In genomic region chr5:103732581-103732980, GRCm38 (mm10) we compare ENCODE assay signal across 25 mouse cellular contexts. TPM values are rescaled to one million over a fixed set of nuclear protein-coding genes. Genes with fewer than 3 reads are reported as not detected.
A peak's percentile ranks its signal among the peaks of the same experiment; 100 is the strongest.
DNase-seq lines count a peak whose midpoint lies in the region; ATAC-seq and TF ChIP-seq lines count a peak whose summit lies in the region.
"Had no signal": no experiment of that assay in that cellular context is flagged by ENCODE, and none has a peak within 500 bp of the region (broad histone marks: within the 10 kb centered on the region; RNA-seq: fewer than 3 reads in every experiment).

No protein-coding gene starts in this region.

- peak; percentile 52 to 62 for DNase-seq in B cell, adult 2 months
- no peak for DNase-seq in kidney, postnatal 14 days
- no peak for DNase-seq in natural killer cell, adult 2 months (ENCODE audit: low spot score in 2 of 2)
- DNase-seq: adrenal gland, postnatal 10 days; cerebellum, adult 8-10 months; heart, adult 18-20 months; heart, postnatal 14 days; kidney, adult 8-10 months; kidney, postnatal 10 days; midbrain, embryonic 14.5 days; right cerebral cortex, adult 18-20 months; right cerebral cortex, postnatal 4 days; thymus, postnatal 25 days had no signal

- H3K4me1 ChIP-seq in E14TG2a.4 (replicated peaks; ENCODE audit: low read depth, low read length) = peaks cover 94% of the 10 kb centered on the region
- H3K4me1 ChIP-seq in midbrain, embryonic 16.5 days (ENCODE audit: control insufficient read depth, insufficient read depth, low read length) = no peaks in the 10 kb centered on the region
- H3K4me1 ChIP-seq: forebrain, embryonic 15.5 days had no signal

- no peak overlapping the region for H3K4me2 ChIP-seq in midbrain, embryonic 16.5 days (ENCODE audit: low read length)
- H3K4me2 ChIP-seq: embryonic facial prominence, embryonic 15.5 days; forebrain, embryonic 15.5 days; heart, embryonic 12.5 days; hindbrain, embryonic 14.5 days had no signal

- H3K4me3 ChIP-seq in E14TG2a.4 (replicated peaks; ENCODE audit: low read length) = peak overlapping the region; percentile 17; the same call in 1 of the 2 replicates
- H3K4me3 ChIP-seq in midbrain, embryonic 16.5 days (ENCODE audit: low read depth, low read length) = no peak overlapping the region
- H3K4me3 ChIP-seq: embryonic facial prominence, embryonic 15.5 days; forebrain, embryonic 15.5 days; heart, embryonic 12.5 days; myocyte had no signal

- H3K9ac ChIP-seq in midbrain, embryonic 16.5 days (ENCODE audit: low read depth, low read length) = no peak overlapping the region
- H3K9ac ChIP-seq: embryonic facial prominence, embryonic 15.5 days; forebrain, embryonic 15.5 days; heart, embryonic 12.5 days; hindbrain, embryonic 14.5 days had no signal

- whole genome bisulfite sequencing in midbrain, embryonic 16.5 days = 92% methylated on average over 4 of the region's 4 CpGs

- ATAC-seq in common myeloid progenitor, adult 5-6 weeks (replicated peaks; ENCODE audit: low read depth, poor library complexity, severe bottlenecking) = peak; percentile 64
- ATAC-seq in monocyte, adult 5-6 weeks (replicated peaks; ENCODE audit: insufficient number of reproducible peaks, low FRiP score, low TSS enrichment, poor library complexity, severe bottlenecking) = peak; percentile 80
- ATAC-seq in midbrain, embryonic 16.5 days = no peak
- ATAC-seq: forebrain, embryonic 15.5 days; inflammation-experienced regulatory T-cells, adult 6 months; lung, postnatal 0 days; Patski had no signal

- TF ChIP-seq CTCF in E14TG2a.4 (conservative IDR thresholded peaks at IDR 0.05; ENCODE audit: low read length) = no peak

- peaks cover 27% of the 10 kb centered on the region for H3K36me3 ChIP-seq in E14TG2a.4 (ENCODE audit: insufficient read depth, low read length)
- no peaks in the 10 kb centered on the region for H3K36me3 ChIP-seq in midbrain, embryonic 16.5 days (ENCODE audit: control insufficient read depth, insufficient read depth, low read length)
- H3K36me3 ChIP-seq: embryonic facial prominence, embryonic 15.5 days; forebrain, embryonic 15.5 days; heart, embryonic 12.5 days had no signal

- no peaks in the 10 kb centered on the region for H3K9me3 ChIP-seq in E14TG2a.4 (ENCODE audit: low read length)
- no peaks in the 10 kb centered on the region for H3K9me3 ChIP-seq in midbrain, embryonic 16.5 days (replicated peaks; ENCODE audit: control insufficient read depth, low read length, poor library complexity, severe bottlenecking)
- H3K9me3 ChIP-seq: embryonic facial prominence, embryonic 15.5 days; forebrain, embryonic 15.5 days; heart, embryonic 12.5 days had no signal

- H3K27me3 ChIP-seq in E14TG2a.4 (ENCODE audit: insufficient read depth, low read length) = no peaks in the 10 kb centered on the region
- no peaks in the 10 kb centered on the region for H3K27me3 ChIP-seq in midbrain, embryonic 16.5 days (ENCODE audit: control insufficient read depth, insufficient read depth, low read depth, low read length)
- H3K27me3 ChIP-seq: embryonic facial prominence, embryonic 15.5 days; forebrain, embryonic 15.5 days; Patski had no signal

- no peak overlapping the region for H3K27ac ChIP-seq in midbrain, embryonic 16.5 days (ENCODE audit: low read length)
- H3K27ac ChIP-seq: embryonic facial prominence, embryonic 15.5 days; forebrain, embryonic 15.5 days; hindbrain, embryonic 14.5 days had no signal

RNA-seq across cellular contexts. Expression of gene Aff1, which starts 40.4 kb away (rescaled TPM):
- 16.6 and 31.8 TPM in 2 replicates for total RNA-seq in common myeloid progenitor, adult 5-6 weeks (2017)
- 20.1 to 35.3 TPM (median 31.2 TPM) in 3 replicates for total RNA-seq in monocyte, adult 5-6 weeks (2017)
- 1.2 and 2.1 TPM in 2 replicates for polyA plus RNA-seq in midbrain, embryonic 16.5 days (2015; fragmentation: Nextera tagmentation; extraction: Ambion mirVana)

Comparison
In these comparisons a context has a peak if more than half of its experiments do, and no peak if none do; other contexts are left out.
1. DNase-seq: peak in B cell, adult 2 months (2 of 2); none in kidney, postnatal 14 days (single experiment) and natural killer cell, adult 2 months (0 of 2).